Mouse (Mus musculus) hindbrain, embryonic 10.5 days (tissue): ENCODE measurements around the gene Ambra1. TPM values are rescaled to one million over a fixed set of nuclear protein-coding genes. Genes with fewer than 3 reads are reported as not detected.
A peak's percentile ranks its signal among the peaks of the same experiment; 100 is the strongest.

ENCODE experiments used
- DNase-seq: peaks from one replicate; pipeline ENCODE4 v3.0.0-alpha.2; 2017; ENCODE audit warnings: low spot score
- H3K27ac ChIP-seq: fragments of 300-500 bp; sonication (generic); 2 replicates; pipeline ENCODE4 v1.5.1; 2016; ENCODE audit warnings: mild to moderate bottlenecking, moderate library complexity
- H3K27me3 ChIP-seq: fragments of 300-500 bp; sonication (generic); 2 replicates; pipeline ENCODE4 v1.6.1; 2016; ENCODE audit warnings: mild to moderate bottlenecking; ENCODE audit not compliant: poor library complexity, insufficient read depth, severe bottlenecking
- H3K36me3 ChIP-seq: fragments of 300-500 bp; sonication (generic); 2 replicates; pipeline ENCODE4 v1.6.1; 2016; ENCODE audit warnings: mild to moderate bottlenecking, moderate library complexity
- H3K4me1 ChIP-seq: fragments of 300-500 bp; sonication (generic); replicated peaks from 2 replicates; pipeline ENCODE4 v1.6.1; 2016; ENCODE audit warnings: mild to moderate bottlenecking
- H3K4me3 ChIP-seq: fragments of 300-500 bp; sonication (generic); 2 replicates; pipeline ENCODE4 v1.5.1; 2016; ENCODE audit warnings: mild to moderate bottlenecking, moderate library complexity
- H3K9me3 ChIP-seq: fragments of 300-500 bp; sonication (generic); 2 replicates; pipeline ENCODE4 v1.6.1; 2016; ENCODE audit warnings: mild to moderate bottlenecking, moderate library complexity
- WGBS: fragments of 180-500 bp; shearing (Covaris S2); methylation state at CpG from one replicate; pipeline ENCODE4 v1.1.7; 2016; 5-methylcytosine and 5-hydroxymethylcytosine counted together
- polyA plus RNA-seq: library from polyadenylated mRNA; unstranded; fragments of >200 nt; fragmentation: Nextera tagmentation; extraction: Ambion mirVana; gene quantifications from 2 replicates; pipeline ENCODE4 v1.2.1, GENCODE M21; 2016

The Ambra1 gene
- polyA plus RNA-seq, 1 experiment from 2014 or later: 25.7 TPM

DNA sequence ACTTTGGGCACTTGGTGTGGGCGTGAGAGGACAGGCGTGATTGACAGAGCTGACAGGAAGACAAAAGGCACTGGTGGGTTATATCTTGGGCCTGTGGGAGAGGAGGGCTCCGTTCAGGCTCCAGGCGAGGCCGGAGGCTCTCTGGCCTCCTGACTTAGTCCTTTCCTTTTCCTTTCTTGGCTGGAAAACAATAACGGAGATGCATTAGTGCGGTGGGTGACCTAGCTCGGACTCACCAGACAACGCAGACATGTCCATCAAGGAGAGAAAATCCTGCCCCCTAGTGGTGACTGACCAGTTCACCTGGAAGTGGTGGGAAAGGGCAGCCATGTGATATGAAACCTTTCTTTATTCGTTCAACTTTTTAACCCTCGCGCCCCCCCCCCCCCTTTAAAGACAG lies 200.0 kb downstream of the Ambra1 start:
- peaks cover 41% of the 10 kb centered on the region for H3K36me3 ChIP-seq
- H3K4me3 ChIP-seq: peak overlapping the region; percentile 82
- DNase-seq: peak; percentile 85
- peaks cover 67% of the 10 kb centered on the region for H3K4me1 ChIP-seq
- no peaks in the 10 kb centered on the region for H3K9me3 ChIP-seq
- peak overlapping the region; percentile 100 for H3K27ac ChIP-seq
- peaks cover 11% of the 10 kb centered on the region for H3K27me3 ChIP-seq
- 7% methylated on average over 12 of the region's 12 CpGs for WGBS

GRCm38 (mm10) chr2:91930761-91931291 lies 200.9 kb downstream of the Ambra1 start:
- H3K27me3 ChIP-seq: peaks cover 3% of the 10 kb centered on the region; the same call in 1 of the 2 replicates
- H3K4me3 ChIP-seq: peak overlapping the region; percentile 82
- 2% methylated on average over 23 of the region's 23 CpGs for WGBS
- H3K27ac ChIP-seq: peak overlapping the region; percentile 100
- H3K36me3 ChIP-seq: peaks cover 50% of the 10 kb centered on the region
- peak; percentile 60 for DNase-seq
- H3K9me3 ChIP-seq: no peaks in the 10 kb centered on the region
- H3K4me1 ChIP-seq: peaks cover 76% of the 10 kb centered on the region

DNA sequence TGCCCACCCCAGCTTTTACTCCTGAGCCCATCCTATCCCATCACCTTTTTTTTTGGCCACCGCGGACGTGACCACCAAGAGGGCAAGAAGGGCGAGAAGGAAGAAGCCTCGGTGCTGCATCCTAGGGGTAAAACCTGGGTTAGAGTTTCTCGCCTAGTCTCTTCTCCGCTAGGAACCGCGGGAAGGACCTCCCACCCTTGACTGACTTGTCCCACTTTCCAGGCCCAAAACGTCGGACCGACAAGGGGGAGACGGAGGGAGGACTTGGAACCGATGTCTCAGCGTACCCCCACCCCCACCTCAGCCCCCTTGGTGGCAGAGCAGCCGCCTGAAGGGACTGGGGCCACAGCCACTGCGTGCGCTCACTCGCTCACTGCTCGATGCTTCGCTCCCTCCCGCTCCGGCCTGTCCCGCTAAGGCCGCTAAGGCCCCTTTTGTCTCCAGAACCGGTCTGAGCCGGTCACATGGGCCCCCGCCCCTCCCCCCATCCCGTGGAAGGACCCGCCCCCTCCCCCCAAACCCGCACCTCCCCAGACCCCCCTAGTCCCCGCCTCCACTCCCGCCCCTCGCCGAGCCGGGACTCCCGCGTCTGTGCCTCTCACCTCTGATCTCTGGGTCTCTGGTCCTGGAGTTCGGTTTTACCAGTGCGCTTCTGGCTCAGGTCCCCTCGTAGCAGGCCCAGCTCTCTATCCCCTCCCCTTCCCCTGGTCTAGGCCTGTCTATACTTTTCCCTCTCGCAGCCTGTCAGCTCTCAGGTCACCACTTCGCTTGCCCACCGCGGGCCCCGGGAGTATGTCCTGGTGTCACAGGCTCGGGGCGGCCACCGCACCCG lies 201.6 kb downstream of the Ambra1 start:
- Histone ChIP-seq H3K9me3 (no peaks in the 10 kb centered on the region), H3K4me1 (peaks cover 83% of the 10 kb centered on the region), H3K36me3 (peaks cover 57% of the 10 kb centered on the region), H3K4me3 (peak overlapping the region; percentile 82), H3K27me3 (no peaks in the 10 kb centered on the region; the same call in 1 of the 2 replicates), H3K27ac (peak overlapping the region; percentile 100)
- WGBS: under 1% methylated on average over 50 of the region's 50 CpGs
- DNase-seq: peak; percentile 96

DNA sequence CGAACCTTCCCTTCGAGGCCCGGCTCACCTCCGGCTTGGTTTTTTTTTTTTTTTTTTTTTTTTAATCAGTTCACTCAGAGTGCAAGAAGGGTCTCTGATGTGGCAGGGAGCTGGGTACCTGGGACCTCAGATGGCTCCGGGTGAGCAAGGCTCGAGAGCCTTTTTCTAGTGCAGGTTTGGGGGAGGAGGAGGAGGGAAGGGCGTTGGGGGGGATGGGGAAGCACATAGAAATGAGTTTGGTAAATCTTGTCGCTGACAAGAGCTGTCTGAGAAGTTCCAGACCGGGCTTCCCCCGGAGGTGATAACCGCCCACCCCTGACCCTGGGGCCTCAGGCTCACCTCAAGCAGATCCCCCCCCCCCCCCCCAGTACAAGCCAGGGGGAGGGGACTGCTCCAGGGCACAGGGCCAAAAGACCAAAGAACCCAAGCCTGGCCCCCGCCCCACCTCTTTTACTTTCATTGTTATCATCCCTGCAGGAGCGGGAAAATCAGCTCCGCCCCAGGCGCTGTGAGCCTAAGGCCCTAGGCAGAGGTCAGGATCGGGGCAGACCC lies 202.3 kb downstream of the Ambra1 start, which contains the start of gene Mdk:
Gene Mdk, minus strand, starts transcription at position 138 of the 552 bp plus-strand sequence.
- H3K4me3 ChIP-seq: peak within 1 kb of the TSS; percentile 82
- no peaks in the 10 kb centered on the region; the same call in 1 of the 2 replicates for H3K27me3 ChIP-seq
- peak within 1 kb of the TSS; percentile 100 for H3K27ac ChIP-seq
- H3K9me3 ChIP-seq: no peaks in the 10 kb centered on the region
- peaks cover 64% of the 10 kb centered on the region for H3K36me3 ChIP-seq
- WGBS: under 1% methylated on average over 16 of the region's 16 CpGs
- peak; percentile 86 for DNase-seq
- H3K4me1 ChIP-seq: peaks cover 90% of the 10 kb centered on the region

GRCm38 (mm10) chr2:91932737-91933350 lies 202.9 kb downstream of the Ambra1 start:
- H3K4me1 ChIP-seq: peaks cover 91% of the 10 kb centered on the region
- peak overlapping the region; percentile 100 for H3K27ac ChIP-seq
- no peak for DNase-seq
- H3K4me3 ChIP-seq: peak overlapping the region; percentile 82
- no peaks in the 10 kb centered on the region for H3K27me3 ChIP-seq
- 8% methylated on average over 6 of the region's 6 CpGs for WGBS
- peaks cover 66% of the 10 kb centered on the region for H3K36me3 ChIP-seq
- H3K9me3 ChIP-seq: no peaks in the 10 kb centered on the region

DNA sequence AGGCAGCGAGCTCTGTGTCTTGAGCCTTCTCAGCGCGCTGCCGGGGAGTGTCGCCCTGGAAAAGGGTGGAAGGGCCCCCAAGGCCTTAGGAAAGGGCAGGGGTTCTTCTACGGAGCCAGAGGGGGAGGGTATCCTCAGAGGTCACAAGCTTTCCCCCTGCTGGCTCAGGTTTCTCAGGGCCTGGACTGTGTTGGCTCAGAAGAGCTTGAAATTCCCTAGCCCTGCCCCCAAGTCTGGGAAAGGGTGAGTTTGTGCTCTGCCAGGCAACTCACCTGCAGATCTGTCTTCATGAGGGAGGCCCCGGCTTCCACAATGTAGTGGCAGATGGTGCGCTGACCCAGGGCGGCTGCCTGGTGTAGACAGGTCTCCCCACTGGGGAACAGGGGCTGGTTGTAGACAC lies 203.5 kb downstream of the Ambra1 start:
- Histone ChIP-seq H3K36me3 (peaks cover 70% of the 10 kb centered on the region), H3K27me3 (no peaks in the 10 kb centered on the region), H3K4me1 (peaks cover 84% of the 10 kb centered on the region), H3K4me3 (peak overlapping the region; percentile 82), H3K9me3 (no peaks in the 10 kb centered on the region), H3K27ac (peak overlapping the region; percentile 100)
- DNase-seq: peak; percentile 51
- 17% methylated on average over 9 of the region's 9 CpGs for WGBS

DNA sequence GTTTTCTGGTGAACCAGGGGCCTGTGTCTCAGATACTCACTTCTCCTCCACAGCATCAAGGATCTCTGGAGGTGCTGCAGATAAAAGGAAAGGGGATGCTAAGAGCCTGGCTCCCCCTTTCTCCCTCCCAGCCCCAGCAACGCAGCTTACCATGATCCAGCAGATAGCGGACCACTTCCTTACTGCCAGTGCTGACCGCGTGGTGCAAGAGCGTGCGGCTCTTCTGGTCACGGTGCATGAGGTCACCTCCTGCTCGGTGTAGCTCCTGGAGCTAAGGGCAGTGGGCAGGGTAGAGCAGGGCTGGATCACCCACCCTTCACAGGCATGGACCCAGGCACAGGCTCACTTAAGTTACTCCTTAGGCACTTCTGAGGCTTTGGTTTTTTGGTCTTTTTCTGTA lies 204.1 kb downstream of the Ambra1 start:
- no peaks in the 10 kb centered on the region for H3K27me3 ChIP-seq
- H3K4me1 ChIP-seq: peaks cover 79% of the 10 kb centered on the region
- H3K27ac ChIP-seq: peak overlapping the region; percentile 100
- no peak for DNase-seq
- 62% methylated on average over 8 of the region's 8 CpGs for WGBS
- peak overlapping the region; percentile 82 for H3K4me3 ChIP-seq
- H3K36me3 ChIP-seq: peaks cover 70% of the 10 kb centered on the region
- no peaks in the 10 kb centered on the region for H3K9me3 ChIP-seq

GRCm38 (mm10) chr2:91934826-91935525 lies 205.0 kb downstream of the Ambra1 start:
- 86% methylated on average over 9 of the region's 9 CpGs for WGBS
- Histone ChIP-seq H3K4me1 (peaks cover 75% of the 10 kb centered on the region), H3K36me3 (peaks cover 70% of the 10 kb centered on the region)

DNA sequence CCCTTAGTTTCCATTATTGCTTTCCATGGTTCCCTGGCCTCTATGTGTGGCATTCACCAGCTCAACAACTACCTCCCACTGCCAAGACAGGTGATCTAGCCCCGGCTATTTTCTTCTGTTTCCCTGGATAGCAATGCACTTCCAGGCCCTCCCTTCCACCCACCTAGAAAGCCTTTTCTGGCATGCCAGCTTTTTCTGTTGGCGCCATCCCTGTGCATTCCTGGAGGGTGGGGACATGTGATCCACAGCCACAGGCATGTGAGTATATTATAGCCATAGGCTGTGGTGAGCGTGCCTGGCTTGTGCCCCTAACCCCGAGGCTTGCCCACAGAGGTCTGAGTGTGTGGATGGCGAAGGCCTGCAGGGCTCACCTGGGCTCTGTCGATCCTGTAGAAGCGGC lies 206.2 kb downstream of the Ambra1 start:
- DNase-seq: no peak
- Histone ChIP-seq H3K36me3 (peaks cover 79% of the 10 kb centered on the region), H3K4me3 (no peak overlapping the region), H3K27ac (peak overlapping the region; percentile 56; the same call in 1 of the 2 replicates), H3K4me1 (peaks cover 71% of the 10 kb centered on the region), H3K9me3 (no peaks in the 10 kb centered on the region), H3K27me3 (no peaks in the 10 kb centered on the region)
- 90% methylated on average over 7 of the region's 7 CpGs for WGBS

More at GRCm38 (mm10) chr2:91934826-91935525, 205.0 kb downstream of the Ambra1 start:
- no peaks in the 10 kb centered on the region for H3K27me3 ChIP-seq
- H3K27ac ChIP-seq: peak overlapping the region; percentile 53; the same call in 1 of the 2 replicates
- no peak for DNase-seq
- no peak overlapping the region for H3K4me3 ChIP-seq
- H3K9me3 ChIP-seq: no peaks in the 10 kb centered on the region

DNA sequence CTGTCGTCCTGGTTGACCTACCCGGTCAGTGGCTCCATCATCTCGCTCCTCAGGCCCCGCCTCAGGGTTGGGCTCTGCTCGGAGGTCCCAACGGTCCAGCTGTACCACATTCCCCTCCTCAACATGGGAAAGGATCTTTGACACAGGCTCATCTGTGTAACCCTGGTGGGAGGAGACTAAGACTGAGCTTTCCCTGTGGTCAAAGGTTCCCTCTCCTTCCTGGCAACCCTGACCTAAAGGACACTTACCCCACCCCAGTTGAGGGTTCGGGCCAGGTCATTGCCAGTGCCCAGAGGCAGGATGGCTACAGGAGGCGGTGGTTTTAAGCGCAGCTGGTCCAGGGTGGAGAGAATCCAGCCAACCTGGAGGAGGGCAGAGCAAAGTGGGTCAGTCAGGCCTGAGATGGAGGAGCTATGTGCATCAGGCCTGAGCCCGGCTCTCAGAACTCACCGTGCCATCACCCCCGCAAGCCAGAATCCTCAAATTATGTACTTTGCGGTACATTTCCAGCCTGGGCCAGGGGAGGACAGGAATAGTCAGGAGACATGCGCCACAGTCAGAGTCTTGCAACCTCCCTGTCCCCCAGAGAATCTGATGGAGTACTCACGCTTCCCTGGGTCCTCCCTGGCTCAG lies 209.5 kb downstream of the Ambra1 start:
- Histone ChIP-seq H3K9me3 (no peaks in the 10 kb centered on the region), H3K36me3 (peaks cover 75% of the 10 kb centered on the region), H3K4me1 (peaks cover 46% of the 10 kb centered on the region), H3K27me3 (no peaks in the 10 kb centered on the region), H3K4me3 (no peak overlapping the region), H3K27ac (no peak overlapping the region)
- no peak for DNase-seq
- 84% methylated on average over 15 of the region's 15 CpGs for WGBS

- Histone ChIP-seq H3K27me3 (no peaks in the 10 kb centered on the region), H3K4me1 (peaks cover 41% of the 10 kb centered on the region), H3K4me3 (no peak overlapping the region), H3K27ac (no peak overlapping the region), H3K9me3 (no peaks in the 10 kb centered on the region), H3K36me3 (peaks cover 53% of the 10 kb centered on the region)
- WGBS: 75% methylated on average over 6 of the region's 6 CpGs
- DNase-seq: no peak
Observed at GRCm38 (mm10) chr2:91942356-91942755, 212.4 kb downstream of the Ambra1 start.
